Mouse (Mus musculus) testis, adult 10 weeks (tissue): ENCODE measurements around the gene Ecm2. TPM values are rescaled to one million over a fixed set of nuclear protein-coding genes. Genes with fewer than 3 reads are reported as not detected.

Source experiments
- polyA plus RNA-seq: library from polyadenylated mRNA; stranded (reverse); fragments of 350-450 nt; fragmentation: Illumina TruSeq; extraction: RNeasy Lipid Tissue Mini Kit (QIAGEN cat#74804); gene quantifications from one replicate; pipeline ENCODE4 v1.2.3, GENCODE M21; 2014; ENCODE audit warnings: low read depth, low replicate concordance

The Ecm2 gene
- polyA plus RNA-seq = 7.2 TPM

GRCm38 (mm10) chr13:49504510-49504909 lies at the start of gene Ecm2:
Gene Ecm2, plus strand, starts transcription at chr13:49504810.

GRCm38 (mm10) chr13:49492376-49493368 lies 11.9 kb upstream of the Ecm2 start, which contains the start of gene Tes3-ps:
Gene Tes3-ps, plus strand, starts transcription at chr13:49493318.

GRCm38 (mm10) chr13:49544279-49544678 lies 39.7 kb downstream of the Ecm2 start, which contains the start of gene Aspn:
Gene Aspn, plus strand, starts transcription at chr13:49544443.

GRCm38 (mm10) chr13:49581541-49582530 lies 77.2 kb downstream of the Ecm2 start, which contains the start of gene Omd:
Gene Omd, plus strand, starts transcription at chr13:49582462.

Other genes with a start within 250 kb of the Ecm2 start
- 0.25 TPM for gene Fgd3, start 184.5 kb upstream of the Ecm2 start, polyA plus RNA-seq
- 7.8 TPM for gene Bicd2, start 163.2 kb upstream of the Ecm2 start, polyA plus RNA-seq
- gene Ippk, start 83.6 kb upstream of the Ecm2 start, polyA plus RNA-seq = 8.6 TPM
- 5.6 TPM for gene Tes3-ps, start 11.5 kb upstream of the Ecm2 start, polyA plus RNA-seq
- 4.7 TPM for gene Aspn, start 39.6 kb downstream of the Ecm2 start, polyA plus RNA-seq
- 6.4 TPM for gene Omd, start 77.7 kb downstream of the Ecm2 start, polyA plus RNA-seq
- gene Ogn, start 103.2 kb downstream of the Ecm2 start, polyA plus RNA-seq = 47.0 TPM
- 122 TPM for gene Cenpp, start 148.0 kb downstream of the Ecm2 start, polyA plus RNA-seq
- 448 TPM for gene Nol8, start 148.3 kb downstream of the Ecm2 start, polyA plus RNA-seq
- 23.0 TPM for gene Iars, start 177.3 kb downstream of the Ecm2 start, polyA plus RNA-seq